Comparison of ENCODE assay signal across 27 mouse cellular contexts in genomic region chr16:85951628-85952027, GRCm38 (mm10). TPM values are rescaled to one million over a fixed set of nuclear protein-coding genes. Genes with fewer than 3 reads are reported as not detected.
"Had no signal": no experiment of that assay in that cellular context is flagged by ENCODE, and none has a peak within 500 bp of the region (broad histone marks: within the 10 kb centered on the region; RNA-seq: fewer than 3 reads in every experiment).

No protein-coding gene starts in this region.

- H3K4me3 ChIP-seq: embryonic facial prominence, embryonic 13.5 days; embryonic facial prominence, embryonic 15.5 days; erythroblast, embryonic 14.5 days; forebrain, embryonic 10.5 days; forebrain, embryonic 12.5 days; forebrain, embryonic 13.5 days; forebrain, embryonic 15.5 days; gastrocnemius, adult 2 months; heart, adult 2 months had no signal

- H3K27ac ChIP-seq: embryonic facial prominence, embryonic 13.5 days; embryonic facial prominence, embryonic 15.5 days; forebrain, embryonic 10.5 days; forebrain, embryonic 12.5 days; forebrain, embryonic 13.5 days; forebrain, embryonic 15.5 days; gastrocnemius, adult 2 months; heart, adult 2 months had no signal

- H3K4me2 ChIP-seq: embryonic facial prominence, embryonic 13.5 days; embryonic facial prominence, embryonic 15.5 days; forebrain, embryonic 12.5 days; forebrain, embryonic 13.5 days; forebrain, embryonic 15.5 days had no signal

- H3K4me1 ChIP-seq: embryonic facial prominence, embryonic 15.5 days; forebrain, embryonic 12.5 days; forebrain, embryonic 13.5 days; forebrain, embryonic 15.5 days had no signal

- ATAC-seq: forebrain, embryonic 13.5 days; forebrain, embryonic 14.5 days; forebrain, embryonic 15.5 days; forebrain, embryonic 16.5 days; forebrain, postnatal 0 days had no signal

- H3K9ac ChIP-seq: embryonic facial prominence, embryonic 13.5 days; embryonic facial prominence, embryonic 15.5 days; forebrain, embryonic 12.5 days; forebrain, embryonic 13.5 days; forebrain, embryonic 15.5 days; forebrain, postnatal 0 days had no signal

- DNase-seq: cerebellum, adult 2 months; cerebellum, adult 8-10 months; cerebellum, adult 9-10 months; cerebellum, adult 9-11 months; cerebellum, postnatal 10 days; cerebellum, postnatal 14 days; cerebellum, postnatal 25 days; cerebellum, postnatal 36 days; embryo, embryonic 11 days; forebrain, postnatal 0 days; gastrocnemius, adult 2 months; gastrocnemius, postnatal 10 days; gastrocnemius, postnatal 14 days; gastrocnemius, postnatal 25 days; gastrocnemius, postnatal 36 days; heart, adult 11 months; heart, adult 18-20 months; heart, adult 2 months had no signal

- H3K9me3 ChIP-seq: embryonic facial prominence, embryonic 13.5 days; embryonic facial prominence, embryonic 15.5 days; forebrain, embryonic 10.5 days; forebrain, embryonic 12.5 days; forebrain, embryonic 13.5 days; forebrain, embryonic 15.5 days had no signal

- H3K36me3 ChIP-seq: embryonic facial prominence, embryonic 13.5 days; embryonic facial prominence, embryonic 15.5 days; forebrain, embryonic 10.5 days; forebrain, embryonic 12.5 days; forebrain, embryonic 15.5 days had no signal

- H3K27me3 ChIP-seq: embryonic facial prominence, embryonic 13.5 days; embryonic facial prominence, embryonic 15.5 days; forebrain, embryonic 12.5 days; forebrain, embryonic 13.5 days; forebrain, embryonic 15.5 days had no signal

RNA-seq across cellular contexts. Expression of gene Adamts5, which starts 50.0 kb away (rescaled TPM):
- polyA plus RNA-seq: erythroblast, embryonic 14.5 days had no signal
